Mouse (Mus musculus) retina, postnatal 7 days (tissue): ENCODE data around the gene Ralgapb.
"Not testable (repeated sequence)": the region's sequence is repeated elsewhere in the genome, so short reads cannot be mapped to it uniquely, and the experiment has no call there.

Experiments
- DNase-seq: peaks from one replicate; pipeline ENCODE4 v3.0.0-alpha.2; 2012; ENCODE audit warnings: low read depth, low spot score

The Ralgapb gene

GRCm38 (mm10) chr2:158409595-158410021 is at the start of gene Ralgapb:
Gene Ralgapb (plus strand): TSS chr2:158409848.
- peak; percentile 97 for DNase-seq

- peak; percentile 76 for DNase-seq
These were observed 48.6 kb upstream of the Ralgapb start for GRCm38 (mm10) chr2:158360873-158361677.

- DNase-seq, result no peak
These were observed 47.8 kb upstream of the Ralgapb start for GRCm38 (mm10) chr2:158361678-158362320.

DNA sequence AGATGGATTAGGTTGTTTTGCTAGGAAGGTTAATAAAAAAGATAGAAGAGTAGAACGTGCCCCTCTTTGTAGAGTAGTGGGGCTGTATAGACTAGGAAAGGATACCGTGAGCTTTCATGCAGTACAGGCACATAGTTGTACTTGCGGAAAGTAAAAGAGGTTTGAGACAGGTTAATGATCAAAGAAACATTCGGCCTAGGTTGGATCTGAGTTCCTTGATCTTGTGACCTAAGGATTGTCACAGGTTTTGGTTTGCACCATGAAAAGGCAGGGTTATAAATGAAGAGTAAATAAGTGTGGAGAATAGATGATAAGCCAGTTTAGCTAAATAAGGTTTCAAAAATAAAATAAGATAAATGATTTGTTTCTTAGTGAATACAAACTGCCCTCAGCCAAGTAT is 45.5 kb upstream of the Ralgapb start:
- no peak for DNase-seq

- DNase-seq, result no peak
These were observed 44.4 kb upstream of the Ralgapb start for GRCm38 (mm10) chr2:158365099-158365850.

DNA sequence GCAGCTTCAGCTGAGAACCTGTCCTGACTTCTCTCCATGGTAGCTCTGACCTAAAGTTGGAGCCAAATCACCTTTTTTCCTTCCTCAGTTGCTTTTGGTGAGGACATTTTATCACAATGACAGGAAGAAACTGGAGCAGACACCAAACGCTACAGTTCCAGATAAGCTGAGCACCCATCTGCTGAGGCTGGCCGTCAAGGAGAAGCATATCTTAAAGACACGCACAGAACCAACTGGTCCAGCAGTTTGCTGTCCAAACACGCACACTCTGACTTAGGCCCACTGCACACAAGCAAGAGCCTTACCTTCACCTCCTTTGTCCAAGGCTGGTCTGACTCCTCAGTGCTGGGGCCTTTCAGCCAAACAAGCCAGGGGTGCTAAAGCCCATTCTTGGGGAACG is 42.0 kb upstream of the Ralgapb start:
- no peak for DNase-seq

- no peak for DNase-seq
These were observed 41.3 kb upstream of the Ralgapb start for GRCm38 (mm10) chr2:158368313-158368712.

DNA sequence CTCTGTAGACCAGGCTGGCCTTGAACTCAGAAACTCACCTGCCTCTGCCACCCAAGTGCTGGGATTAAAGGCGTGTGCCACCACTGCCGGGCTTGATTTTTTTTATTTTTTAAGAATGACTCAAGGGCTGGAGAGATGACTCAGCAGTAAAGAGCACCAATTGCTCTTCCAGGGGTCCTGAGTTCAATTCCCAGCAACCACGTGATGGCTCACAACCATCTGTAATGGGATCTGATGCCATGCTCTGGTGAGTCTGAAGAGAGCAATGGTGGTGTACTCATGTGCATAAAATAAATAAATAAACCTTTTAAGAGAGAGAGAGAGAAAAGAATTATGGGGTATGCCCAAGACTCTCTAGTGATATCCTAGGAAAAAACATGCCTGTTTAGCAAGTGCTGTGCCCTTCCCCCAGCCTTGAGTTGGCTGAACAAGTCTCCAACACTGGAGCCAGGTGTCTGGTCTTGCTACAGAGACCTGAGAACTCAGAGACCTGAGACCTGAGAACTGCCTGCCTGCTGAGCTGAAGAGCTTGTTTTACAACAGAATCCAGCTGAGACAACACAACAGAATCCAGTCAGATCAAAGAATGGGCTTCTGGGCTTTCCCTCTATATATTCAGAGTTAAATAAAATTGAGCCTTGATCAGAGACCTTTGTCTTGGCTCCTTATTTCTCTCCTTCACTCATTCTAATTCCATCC is 40.0 kb upstream of the Ralgapb start:
- DNase-seq, result no peak

GRCm38 (mm10) chr2:158370173-158370550 is 39.5 kb upstream of the Ralgapb start:
- DNase-seq, result no peak

GRCm38 (mm10) chr2:158373061-158373460 is 36.6 kb upstream of the Ralgapb start:
- DNase-seq, result no peak

DNA sequence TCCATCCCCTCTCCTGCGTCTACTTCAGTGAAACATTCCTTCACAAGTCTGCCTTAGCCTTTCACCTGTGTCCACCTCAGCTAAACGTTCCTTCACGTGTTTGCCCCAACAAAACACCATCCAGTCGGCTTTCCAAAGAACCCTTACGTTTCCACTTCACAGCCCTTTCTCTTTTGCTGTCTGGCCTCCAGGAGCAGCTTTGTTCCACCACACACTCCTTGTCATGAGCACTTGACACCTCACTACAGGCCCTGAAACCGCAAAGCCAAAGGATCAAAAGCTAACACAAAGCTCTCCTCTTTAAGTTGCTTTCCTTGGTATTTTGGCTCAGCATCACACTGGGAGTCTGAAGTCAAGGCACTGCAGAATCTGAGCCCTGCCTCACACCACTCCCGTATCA is 36.1 kb upstream of the Ralgapb start:
- DNase-seq, result no peak

GRCm38 (mm10) chr2:158375443-158376122 is 34.1 kb upstream of the Ralgapb start, which contains the start of gene Snhg11:
Gene Snhg11 (plus strand): TSS chr2:158375638.
- peak; percentile 21 for DNase-seq

- DNase-seq, result no peak
These were observed 33.4 kb upstream of the Ralgapb start for GRCm38 (mm10) chr2:158376123-158376687.

DNA sequence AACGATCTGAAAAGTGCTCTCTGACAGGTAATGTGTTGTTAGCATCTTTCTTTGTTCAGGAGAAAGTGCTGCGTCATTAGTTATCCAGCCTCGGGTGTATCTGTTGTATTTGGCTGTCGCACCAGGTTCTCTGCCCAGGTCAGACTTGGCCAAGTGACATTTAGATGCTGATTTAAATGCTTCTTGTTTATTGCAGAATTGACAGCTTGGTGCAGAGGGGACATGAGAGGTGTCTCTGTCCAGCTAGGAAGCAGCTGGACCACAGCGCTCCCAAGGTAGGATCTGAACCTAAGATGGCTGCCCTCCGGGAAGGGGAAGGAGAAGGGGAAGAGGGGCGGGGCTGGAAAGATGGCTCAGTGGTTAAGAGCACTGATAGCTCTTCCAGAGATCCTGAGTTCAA is 32.9 kb upstream of the Ralgapb start:
- no peak for DNase-seq

DNA sequence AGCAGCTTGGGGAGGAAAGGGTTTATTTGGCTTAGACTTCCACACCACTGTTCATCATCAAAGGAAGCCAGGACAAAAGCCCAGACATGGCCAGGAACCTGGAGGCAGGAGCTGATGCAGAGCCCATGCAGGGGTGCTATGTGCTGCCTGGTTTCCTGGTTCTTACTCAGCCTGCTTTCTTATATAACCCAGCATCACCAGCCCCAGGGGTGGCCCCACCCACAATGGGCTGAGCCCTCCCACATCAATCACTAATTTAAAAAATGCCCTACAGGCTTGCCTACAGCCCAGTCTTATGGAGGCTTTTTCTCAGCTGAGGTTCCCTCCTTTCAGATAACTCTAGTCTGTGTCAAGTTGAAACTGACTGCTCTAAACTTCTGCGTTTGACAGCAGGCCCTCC is 31.8 kb upstream of the Ralgapb start:
- no peak for DNase-seq

- peak; percentile 70 for DNase-seq
These were observed 30.1 kb upstream of the Ralgapb start for GRCm38 (mm10) chr2:158379354-158380078.

DNA sequence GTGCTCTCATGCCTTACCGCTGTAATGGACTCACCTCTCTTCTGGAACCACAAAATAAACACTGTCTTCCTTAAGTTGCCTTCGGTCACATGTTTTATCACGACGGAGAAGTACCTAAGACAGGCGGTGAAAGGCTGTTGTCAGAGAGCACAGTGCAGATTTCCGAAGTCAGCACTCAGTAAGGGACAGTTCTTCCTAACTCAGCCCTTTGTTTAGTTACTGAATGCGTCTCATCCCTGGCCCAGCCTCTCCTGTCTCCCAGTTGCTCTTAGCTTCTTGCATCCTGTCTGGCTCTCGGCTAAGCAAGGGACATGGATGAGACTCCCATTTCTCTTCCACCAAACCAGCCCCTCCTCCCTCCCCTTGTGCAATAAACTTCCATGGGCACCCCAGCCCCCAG is 23.6 kb upstream of the Ralgapb start:
- no peak for DNase-seq

DNA sequence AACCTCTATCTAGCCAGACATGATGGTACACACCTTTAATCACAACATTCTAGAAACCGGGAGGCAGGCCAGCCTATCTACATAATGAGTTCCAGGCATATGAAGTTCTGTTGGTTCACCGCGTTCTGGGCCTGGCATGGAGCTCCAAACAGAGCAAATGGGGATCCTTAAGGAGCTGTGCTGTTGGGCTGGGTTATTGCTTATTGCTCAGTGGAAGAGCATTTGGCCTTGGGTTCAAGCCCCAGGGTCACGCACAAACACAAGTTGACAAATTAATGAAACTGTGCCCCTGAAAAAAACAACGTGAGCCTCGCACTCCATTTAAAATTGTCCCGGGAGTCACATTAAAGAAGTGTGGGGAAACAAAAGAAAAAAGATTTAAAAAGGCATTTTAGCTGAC is 20.2 kb upstream of the Ralgapb start:
- DNase-seq, result no peak

DNA sequence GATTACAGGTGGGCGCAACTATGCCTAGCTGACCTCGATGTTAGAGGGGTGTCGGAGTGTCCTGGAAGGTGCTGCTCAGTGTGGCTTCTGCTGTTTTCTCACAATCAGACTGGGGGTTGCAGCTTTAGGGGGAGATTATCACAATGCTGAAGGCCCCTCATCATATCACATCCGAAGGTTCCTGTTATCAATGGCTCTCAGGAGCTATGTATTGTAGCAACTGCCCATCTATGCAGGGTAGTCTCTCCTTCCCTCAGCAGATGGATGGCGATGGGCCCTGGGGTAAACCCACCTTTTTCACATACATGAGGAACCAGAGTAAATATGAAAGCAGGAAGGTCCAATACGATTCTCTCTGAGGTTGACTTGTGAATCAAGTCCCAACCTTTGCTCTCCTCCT is 13.3 kb upstream of the Ralgapb start:
- no peak for DNase-seq

DNA sequence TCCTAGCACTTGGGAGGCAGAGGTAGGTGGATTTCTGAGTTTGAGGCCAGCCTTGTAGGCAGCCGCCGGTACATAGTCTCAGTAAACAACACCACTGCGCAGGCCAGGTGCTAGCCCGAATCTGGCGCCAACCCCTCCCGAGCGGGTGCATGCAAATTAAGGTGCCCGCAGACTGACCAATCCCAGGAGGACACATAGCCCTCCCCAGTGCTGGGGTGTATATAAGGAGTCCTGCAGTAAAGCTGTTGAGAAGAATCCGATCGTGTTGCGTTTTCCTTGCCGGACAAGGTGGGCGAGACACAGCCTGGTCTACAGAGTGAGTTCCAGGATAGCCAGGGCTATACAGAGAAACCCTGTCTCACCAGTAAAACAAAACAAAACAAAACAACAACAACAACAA is 12.5 kb upstream of the Ralgapb start:
- not testable (repeated sequence) for DNase-seq
